Mouse (Mus musculus) thymus, postnatal 14 days (tissue): ENCODE data around the gene Cd209f.
"Not testable (repeated sequence)": the region's sequence is repeated elsewhere in the genome, so short reads cannot be mapped to it uniquely, and the experiment has no call there.

Source experiments
- DNase-seq: peaks from one replicate; pipeline ENCODE4 v3.0.0; 2021

Cd209f gene

DNA sequence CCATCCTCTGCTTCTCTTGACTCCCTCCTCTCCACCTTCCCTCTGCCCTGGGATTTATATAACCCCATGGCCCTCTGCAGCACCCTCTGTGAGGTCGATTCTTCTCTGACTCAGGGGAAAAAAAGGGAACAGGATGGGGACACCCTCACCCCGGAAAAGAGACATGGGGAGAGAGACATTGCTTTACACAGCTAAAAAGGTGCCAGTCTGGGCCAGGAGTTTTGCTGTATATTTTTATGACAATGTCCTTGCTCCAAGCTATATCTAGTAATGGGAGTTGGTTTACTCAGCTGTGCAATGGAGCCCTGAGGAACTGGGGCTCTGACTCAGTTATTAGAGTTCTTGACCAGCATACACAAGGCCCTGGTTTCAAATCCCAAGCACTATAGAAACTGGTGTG, at the start of gene Cd209f:
Gene Cd209f, minus strand, starts transcription at position 101 of the 400 bp plus-strand sequence.
- not testable (repeated sequence) for DNase-seq

DNA sequence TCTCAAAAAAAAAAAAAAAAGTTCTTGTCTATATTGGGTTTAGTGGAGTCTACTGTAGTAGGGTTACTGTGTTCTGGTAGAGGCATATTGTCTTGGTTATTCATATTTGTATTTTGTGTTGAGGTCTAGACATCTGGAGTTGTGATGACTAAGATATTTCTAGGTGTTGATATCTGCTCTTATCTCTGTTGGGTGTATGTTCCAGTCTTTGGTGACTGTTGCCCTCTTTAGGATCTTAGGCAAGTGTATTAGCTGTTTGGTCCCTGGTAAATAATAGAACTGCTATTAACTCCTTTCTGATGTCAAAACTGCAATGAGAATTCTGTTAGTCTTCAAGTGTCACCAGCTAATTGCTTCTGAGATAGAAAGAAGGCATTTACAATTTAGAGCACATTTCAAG, 49.2 kb upstream of the Cd209f start:
- no peak for DNase-seq

- no peak for DNase-seq
These were observed 41.6 kb upstream of the Cd209f start for GRCm38 (mm10) chr8:4147272-4147671.

- DNase-seq: peak; percentile 45
These were observed 36.1 kb upstream of the Cd209f start for GRCm38 (mm10) chr8:4141721-4142120.

DNA sequence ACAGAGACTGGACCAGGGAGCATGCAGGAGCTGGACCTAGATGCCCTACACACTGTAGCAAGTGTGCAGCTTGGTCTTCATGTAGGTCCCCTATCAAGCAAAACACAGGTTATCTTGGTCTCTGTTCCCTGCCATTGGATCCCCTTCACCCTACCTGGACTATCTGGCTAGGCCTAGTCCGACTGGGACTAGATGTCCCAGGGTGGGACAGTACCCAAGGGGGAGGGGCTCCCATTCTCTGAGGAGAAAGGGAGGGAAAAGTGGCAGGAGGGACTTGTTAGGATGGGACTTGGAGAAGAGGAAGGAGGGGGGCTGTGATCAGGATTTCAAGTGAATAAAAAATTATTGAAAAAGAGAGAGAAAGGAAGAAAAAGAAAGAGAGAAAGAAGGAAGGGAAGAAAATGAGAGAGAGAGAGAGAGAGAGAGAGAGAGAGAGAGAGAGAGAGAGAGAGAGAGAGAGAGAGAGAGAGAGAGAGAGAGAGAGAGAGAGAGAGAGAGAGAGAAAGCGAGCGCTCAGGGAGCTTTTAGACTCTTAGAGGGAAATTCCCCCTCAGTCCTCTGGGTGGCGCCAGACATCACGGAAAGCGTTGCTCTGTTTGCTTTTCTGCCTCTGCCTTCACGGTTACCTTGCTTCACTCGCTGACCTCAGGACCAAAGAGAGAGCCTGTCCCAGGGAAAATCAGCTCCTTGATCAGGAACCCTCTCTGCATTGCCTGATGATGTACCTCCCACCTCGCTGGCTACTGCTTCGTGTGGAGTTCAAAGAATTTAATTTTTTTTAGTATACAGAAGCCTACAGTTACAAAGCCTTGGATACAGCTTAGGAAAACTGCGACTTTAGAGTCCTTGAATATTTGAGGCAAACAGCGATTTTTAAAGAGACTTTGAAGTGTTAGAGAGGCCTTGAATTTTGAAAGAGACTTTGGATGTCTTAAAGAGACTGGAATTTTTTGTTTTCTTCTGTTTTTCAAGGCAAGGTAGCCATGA, 34.3 kb upstream of the Cd209f start:
- peak; percentile 82 for DNase-seq

DNA sequence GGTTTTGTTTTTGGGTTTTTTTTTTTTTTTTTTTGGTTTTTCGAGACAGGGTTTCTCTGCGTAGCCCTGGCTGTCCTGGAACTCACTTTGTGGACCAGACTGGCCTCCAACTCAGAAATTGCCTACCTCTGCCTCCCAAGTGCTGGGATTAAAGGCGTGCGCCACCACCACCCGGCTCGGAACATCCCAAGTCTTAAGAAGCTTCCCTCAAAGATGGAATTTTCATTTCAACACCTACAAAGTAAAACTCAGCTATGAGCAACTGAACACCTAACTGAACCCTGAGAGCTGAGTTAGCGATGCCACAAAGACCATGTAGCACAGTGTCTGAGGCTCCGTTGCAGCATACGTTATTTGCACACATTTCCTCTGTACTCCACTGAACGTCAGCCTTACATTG, 28.2 kb upstream of the Cd209f start, which contains the start of gene Cd209g:
Gene Cd209g, plus strand, starts transcription at position 301 of the 400 bp plus-strand sequence.
- DNase-seq: no peak

DNA sequence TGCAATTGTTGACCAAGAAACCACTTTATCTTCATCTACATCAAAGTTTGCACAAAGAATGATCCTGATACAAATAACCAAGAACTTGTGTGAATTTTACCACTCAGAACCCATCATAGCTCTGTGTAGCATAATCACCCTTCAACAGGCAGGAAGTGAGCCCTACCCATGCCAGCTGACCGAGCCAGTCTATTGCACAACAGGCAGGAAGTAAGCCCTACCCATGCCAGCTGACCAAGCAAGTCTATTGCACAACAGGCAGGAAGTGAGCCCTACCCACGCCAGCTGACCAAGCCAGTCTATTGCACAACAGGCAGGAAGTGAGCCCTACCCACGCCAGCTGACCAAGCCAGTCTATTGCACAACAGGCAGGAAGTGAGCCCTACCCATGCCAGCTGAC, 17.1 kb downstream of the Cd209f start:
- DNase-seq: not testable (repeated sequence)

DNA sequence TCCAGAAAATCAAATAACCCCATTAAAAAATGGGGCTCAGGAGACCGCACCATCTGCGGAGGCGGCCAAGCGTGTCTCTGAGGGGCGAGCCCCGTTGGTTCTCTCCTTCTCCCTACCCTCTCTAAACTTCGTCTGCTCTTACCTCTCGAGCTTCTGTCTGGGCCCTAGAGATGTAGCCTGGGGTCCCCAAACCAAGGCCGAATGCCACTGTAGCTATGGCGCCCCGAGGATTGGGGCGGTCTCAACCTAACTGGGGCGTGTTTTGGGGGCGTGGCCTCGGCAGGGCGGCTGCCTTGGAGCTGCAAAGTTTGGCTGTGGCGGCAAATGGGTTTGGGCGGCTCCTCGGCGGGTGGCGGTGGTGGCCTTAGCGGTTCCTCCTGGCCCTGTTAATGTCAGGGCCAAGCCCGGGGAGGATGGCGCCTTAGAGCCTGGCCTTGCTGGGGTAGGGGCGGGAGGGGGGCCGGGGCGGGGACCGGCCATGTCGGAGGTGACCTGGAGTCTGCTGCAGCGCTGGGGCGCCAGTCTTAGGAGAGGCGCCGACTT, 18.4 kb downstream of the Cd209f start:
- DNase-seq: peak; percentile 8
